Mouse (Mus musculus) heart, adult 2 months (tissue): ENCODE data around the gene Dip2c.

Source experiments
- CTCF ChIP-seq: fragments of 200-600 bp; IDR thresholded peaks from 2 replicates; pipeline ENCODE4 v1.8.1; 2022; ENCODE audit warnings: antibody characterized with exemption, mild to moderate bottlenecking, moderate library complexity
- EP300 ChIP-seq: fragments of 200-500 bp; IDR thresholded peaks from 2 replicates; pipeline ENCODE4 v1.6.1; 2011; ENCODE audit warnings: low read depth, low read length, control low read depth; ENCODE audit not compliant: insufficient read depth
- POLR2A ChIP-seq: fragments of 200-500 bp; IDR thresholded peaks from 2 replicates; pipeline ENCODE4 v1.6.1; 2011; ENCODE audit warnings: mild to moderate bottlenecking, low read depth, low read length, control low read depth; ENCODE audit not compliant: insufficient read depth

- TF ChIP-seq EP300 (no peak), CTCF (no peak), POLR2A (no peak)
Observed at GRCm38 (mm10) chr13:9689366-9689765, 413.0 kb downstream of the Dip2c start.
